Mouse (Mus musculus) left cerebral cortex, adult 18-20 months (tissue): Measurements from ENCODE around the gene Irx6. TPM values are rescaled to one million over a fixed set of nuclear protein-coding genes. Genes with fewer than 3 reads are reported as not detected.

Experiments
- DNase-seq, 2 experiments: peaks; one replicate each; pipeline ENCODE4 v3.0.0; 2021 to 2022; ENCODE audit warnings: low spot score in 2 of 2, mixed read lengths in 1 of 2
- long read RNA-seq, 2 experiments: library from polyadenylated mRNA; stranded (forward); transcript quantifications; one replicate each; pipeline ENCODE4 v2.0.0; 2021
- total RNA-seq, 2 experiments: library from RNA; stranded (reverse); gene quantifications; 2 replicates each; pipeline ENCODE4 v1.2.3; 2021

Gene Irx6
- under 1 TPM; 0.16 to 0.33 TPM for total RNA-seq
- long read RNA-seq, experiment 1, result 0 reads
- long read RNA-seq, experiment 2, partial matches to known transcripts, result 0 of 1 reads
- long read RNA-seq, experiment 2, other reads (novel, unspliced or antisense), result 0 of 1 reads

DNA sequence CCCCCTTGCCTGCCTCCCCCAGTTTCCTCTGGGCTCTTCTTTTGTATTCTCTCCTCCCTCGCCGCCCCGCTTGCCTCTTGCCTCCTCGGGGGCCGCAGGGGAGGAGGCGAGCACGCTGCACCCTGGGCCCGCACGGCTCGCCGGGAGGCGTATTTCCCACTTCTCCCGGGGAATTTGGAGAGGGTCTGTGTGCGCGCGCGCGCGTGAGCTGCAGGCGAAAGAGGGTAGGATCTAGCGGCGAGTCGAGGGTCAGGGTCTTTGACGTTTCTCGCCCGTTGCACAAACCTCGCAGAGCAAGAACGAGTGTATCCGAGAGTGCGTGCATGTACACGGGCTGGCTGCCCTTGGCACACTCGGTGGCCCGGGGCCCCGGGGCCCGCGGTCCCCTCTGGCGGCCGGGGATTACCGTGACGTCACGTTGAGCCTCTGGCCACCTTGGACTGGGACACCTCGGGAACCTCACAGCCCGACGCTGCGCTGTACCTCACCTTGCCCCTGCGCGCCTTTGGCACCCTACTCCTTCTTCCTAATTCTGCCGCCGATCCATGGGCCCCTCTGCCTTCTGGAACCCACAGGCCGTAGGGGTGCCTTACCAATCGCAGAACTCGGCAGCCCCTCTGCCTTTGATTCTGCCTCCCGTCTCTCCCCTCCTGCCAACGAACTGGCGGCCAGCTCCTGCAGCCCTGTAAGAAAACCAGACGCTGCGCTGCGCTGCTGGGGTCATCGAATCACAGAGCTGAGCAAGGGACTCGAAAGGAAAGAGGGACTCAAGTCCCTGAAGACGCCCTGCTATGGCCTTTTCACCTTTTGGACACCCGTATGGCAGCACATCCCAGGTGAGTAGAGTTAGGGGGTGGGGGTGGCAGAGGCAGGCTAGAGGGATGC, at the start of gene Irx6:
Gene Irx6 (plus strand): TSS at position 45 of the 885 bp plus-strand sequence.
- DNase-seq, result no peak

DNA sequence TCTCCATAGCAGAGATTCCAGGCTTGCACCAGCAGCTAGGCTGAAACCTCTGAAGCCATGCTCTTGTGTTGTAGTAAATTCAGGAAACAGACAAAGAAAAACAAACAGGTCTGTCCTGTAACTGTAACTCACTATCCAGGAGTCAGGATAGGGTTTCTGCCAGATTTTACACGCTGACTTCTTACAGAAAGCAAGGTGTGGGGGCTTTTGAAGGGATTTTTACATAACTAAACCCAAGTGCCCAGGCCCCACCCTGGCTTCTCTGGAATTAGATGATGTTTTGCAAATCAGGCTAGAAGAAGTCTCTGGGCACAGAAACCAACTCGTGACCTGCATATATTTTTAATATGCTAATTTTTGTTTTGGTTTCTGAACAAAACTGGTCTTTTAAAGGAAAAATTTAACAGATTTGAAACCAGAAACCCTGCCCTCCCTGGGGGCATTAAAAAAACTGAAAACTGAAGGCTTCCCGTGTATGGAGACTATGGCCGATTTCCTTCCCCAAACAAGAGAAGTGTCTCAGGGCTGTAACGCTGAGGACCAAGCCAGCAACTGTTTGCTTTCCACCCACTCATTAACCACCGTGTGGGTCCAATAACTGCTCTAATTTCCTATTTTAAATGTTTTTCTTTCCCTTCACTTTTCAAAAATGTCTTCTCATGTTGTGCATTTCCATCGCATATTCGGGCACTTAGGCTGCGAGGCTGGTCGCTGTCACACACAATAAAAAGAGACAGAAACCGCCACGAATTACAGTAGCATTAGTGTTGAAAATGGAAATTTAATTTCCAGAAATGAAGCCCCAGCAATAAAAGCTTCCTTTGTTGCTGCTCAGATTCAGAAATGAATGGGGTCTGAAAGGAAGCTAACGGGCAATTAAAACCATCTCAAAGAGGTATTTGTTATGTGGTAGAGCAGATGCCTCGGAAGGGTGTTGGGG, 45.1 kb upstream of the Irx6 start:
- no peak for DNase-seq

GRCm38 (mm10) chr8:92633199-92633598, 40.9 kb upstream of the Irx6 start:
- DNase-seq, result no peak

- no peak for DNase-seq
Observed at GRCm38 (mm10) chr8:92640820-92641219, 33.3 kb upstream of the Irx6 start.

DNA sequence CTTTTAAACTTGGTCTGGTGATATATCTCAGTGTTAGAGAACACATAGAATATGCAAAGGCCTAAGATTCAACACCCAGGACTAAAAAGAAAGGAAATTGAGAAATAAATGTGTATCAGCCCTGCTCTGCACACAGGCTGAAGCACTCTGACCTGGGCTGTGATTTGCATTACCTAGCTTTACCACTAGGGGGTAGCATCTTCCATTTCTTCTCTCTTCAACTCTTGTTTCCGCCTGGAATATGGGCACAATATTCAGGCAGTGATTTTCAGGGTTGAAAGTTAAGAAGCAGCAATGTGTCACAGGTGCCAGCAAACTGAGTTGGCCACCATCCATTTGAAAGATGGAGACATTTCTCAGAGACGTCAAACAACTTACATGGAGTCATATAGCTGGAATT, 27.5 kb upstream of the Irx6 start:
- DNase-seq, result peak; percentile 13 to 18

DNA sequence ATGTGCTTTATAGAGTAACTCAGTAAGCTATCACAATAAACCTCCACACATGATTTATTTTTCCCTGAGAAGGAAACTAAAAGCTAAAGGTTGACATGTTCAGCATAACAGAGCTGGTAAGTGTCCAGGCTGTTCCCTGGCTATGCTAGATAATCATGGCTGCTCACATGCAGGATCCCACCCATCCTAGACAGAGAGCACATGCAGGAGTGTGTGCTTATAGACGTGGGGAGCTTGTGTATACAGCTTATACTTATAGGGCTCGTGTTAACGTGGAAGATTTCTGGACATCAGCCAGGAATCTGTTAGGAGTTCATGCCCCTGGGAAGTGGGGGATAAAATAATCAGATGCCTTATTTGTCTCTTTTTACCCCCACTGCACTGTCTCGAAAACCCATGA, 9.9 kb upstream of the Irx6 start:
- no peak for DNase-seq

- DNase-seq, result no peak
Observed at GRCm38 (mm10) chr8:92670236-92670635, 3.9 kb upstream of the Irx6 start.

GRCm38 (mm10) chr8:92670656-92671195, 3.4 kb upstream of the Irx6 start:
- no peak for DNase-seq

- no peak for DNase-seq
Observed at GRCm38 (mm10) chr8:92671892-92672291, 2.2 kb upstream of the Irx6 start.

GRCm38 (mm10) chr8:92673101-92673500, 987 bp upstream of the Irx6 start:
- no peak for DNase-seq

- peak; percentile 20 to 37 for DNase-seq
Observed at GRCm38 (mm10) chr8:92673555-92674243, 389 bp upstream of the Irx6 start.

DNA sequence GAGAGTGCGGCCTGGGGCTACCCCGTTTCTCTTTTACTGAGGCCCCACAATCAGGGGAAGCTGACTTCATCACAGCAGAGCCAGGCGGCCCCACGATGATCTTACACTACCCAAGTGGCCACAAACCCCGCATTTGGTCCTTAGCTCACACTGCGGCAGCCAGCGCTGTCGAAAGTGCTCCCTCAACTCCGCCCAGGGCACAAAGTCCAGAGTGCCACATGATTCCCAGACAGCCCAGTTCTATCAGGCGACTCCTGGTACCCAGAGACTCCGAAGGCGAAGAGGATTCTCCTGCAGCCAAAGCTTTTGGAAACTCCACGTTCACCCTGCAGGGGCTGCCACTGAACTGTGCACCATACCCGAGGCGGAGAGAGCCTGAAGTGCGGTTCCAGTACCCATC, 4.3 kb downstream of the Irx6 start:
- DNase-seq, result no peak

DNA sequence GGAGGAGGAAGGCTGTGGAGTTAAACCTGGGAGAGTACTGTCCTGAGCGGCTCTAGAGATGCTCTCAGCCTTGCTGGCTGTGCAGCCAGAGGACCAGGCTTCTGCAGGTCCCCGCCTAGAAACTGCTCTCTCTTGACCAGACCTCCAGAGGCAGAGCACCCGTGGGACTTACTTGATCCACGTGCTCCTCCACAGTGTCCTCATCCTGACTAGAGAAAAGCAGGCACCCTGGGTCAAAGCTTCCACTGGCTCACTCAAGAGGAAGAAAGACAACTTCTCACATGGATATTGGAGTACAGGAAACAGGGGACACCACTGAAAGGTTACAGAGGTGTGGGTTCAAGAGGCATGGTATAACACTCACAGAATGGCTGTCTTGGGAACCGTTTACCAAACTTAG, 23.3 kb downstream of the Irx6 start:
- DNase-seq, result no peak

DNA sequence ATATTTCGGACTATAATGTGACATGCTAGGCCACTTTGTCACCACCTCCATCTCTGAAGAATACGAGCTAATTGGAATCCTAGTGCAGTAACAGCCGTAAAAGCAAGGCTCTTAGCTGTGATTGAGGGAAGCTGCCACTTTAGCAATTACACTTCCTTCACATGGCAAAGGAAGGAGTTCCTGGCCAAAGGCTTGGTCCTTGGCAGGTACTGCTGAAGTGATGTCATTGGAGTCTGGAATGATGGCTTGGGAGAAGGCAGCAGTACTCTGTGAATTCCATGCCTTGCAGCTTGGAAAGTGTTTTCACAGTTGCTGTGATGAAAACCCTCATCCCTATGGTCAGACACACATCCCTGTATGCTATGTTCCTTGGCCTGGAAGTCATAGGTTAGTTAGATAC, 24.3 kb downstream of the Irx6 start:
- DNase-seq, result no peak

- no peak for DNase-seq
Observed at GRCm38 (mm10) chr8:92699922-92700540, 25.9 kb downstream of the Irx6 start.

- DNase-seq, result no peak
Observed at GRCm38 (mm10) chr8:92703375-92703774, 29.3 kb downstream of the Irx6 start.

GRCm38 (mm10) chr8:92706311-92706710, 32.2 kb downstream of the Irx6 start:
- DNase-seq, result no peak

DNA sequence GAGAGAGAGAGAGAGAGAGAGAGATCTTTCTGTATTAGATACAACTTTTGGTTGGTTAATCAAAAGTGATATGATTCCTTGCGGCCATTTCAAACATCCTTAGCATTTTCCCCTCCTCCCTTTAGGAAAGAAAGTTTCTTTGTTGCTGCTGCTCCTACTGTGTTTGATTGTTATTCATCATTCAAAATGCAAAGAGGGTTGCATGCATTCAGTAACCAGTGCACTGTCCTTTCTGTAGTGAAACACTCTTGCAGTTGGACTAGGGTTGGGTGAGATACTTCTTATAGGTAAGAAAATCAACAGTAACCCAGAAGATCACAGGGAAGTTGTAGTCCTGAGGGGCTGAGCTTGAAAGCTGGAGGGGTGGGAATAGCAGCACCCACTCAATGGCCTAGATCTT, 39.2 kb downstream of the Irx6 start:
- DNase-seq, result no peak

DNA sequence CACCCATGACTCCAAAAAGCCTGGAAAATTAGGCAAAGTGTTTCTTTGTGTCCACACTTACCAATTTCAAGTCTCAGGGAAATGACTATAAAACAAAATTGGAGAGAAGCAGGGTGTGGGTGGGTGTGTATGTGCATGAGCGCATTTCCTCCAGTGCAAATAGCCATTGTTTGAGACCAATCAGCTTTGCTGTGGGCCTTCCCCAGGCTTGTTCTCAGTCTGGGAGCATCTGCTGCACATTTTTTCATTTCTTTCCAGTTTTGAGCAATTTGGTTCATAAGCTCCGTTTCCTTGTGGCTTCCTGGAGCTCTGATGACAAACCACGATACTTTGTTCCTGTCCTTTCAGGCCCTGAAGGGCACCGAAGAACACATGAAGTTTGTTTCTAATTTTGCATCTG, 43.3 kb downstream of the Irx6 start:
- no peak for DNase-seq

DNA sequence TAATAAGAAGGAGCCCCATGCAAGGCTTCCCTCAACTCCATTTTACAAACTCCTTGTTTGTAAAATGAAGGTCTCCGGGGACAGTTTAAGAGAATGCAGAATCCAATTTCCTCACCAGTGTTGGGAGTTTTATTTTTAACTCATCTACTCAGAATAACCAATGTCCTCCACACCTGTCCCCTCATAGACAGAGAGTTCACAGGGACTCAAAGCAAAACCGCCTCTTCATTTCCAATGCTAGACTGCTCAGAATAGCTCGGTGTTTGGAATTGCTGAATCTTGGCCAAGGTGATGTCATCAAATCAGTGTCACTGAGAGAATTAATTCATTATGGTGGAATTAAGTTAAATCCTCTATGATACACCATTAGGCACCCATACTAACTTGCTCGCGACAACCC, 44.0 kb downstream of the Irx6 start:
- DNase-seq, result no peak
